Mouse (Mus musculus): ENCODE data around the gene Olfr612. TPM values are rescaled to one million over a fixed set of nuclear protein-coding genes. Genes with fewer than 3 reads are reported as not detected.
"Not testable (repeated sequence)": the region's sequence is repeated elsewhere in the genome, so short reads cannot be mapped to it uniquely, and the experiment has no call there.

The Olfr612 gene
- not detected in 2 replicates for polyA plus RNA-seq (2015; fragmentation: Nextera tagmentation; extraction: Ambion mirVana)

- ATAC-seq (replicated peaks; ENCODE audit: low FRiP score, low read depth); H3K4me1 ChIP-seq (replicated peaks; ENCODE audit: insufficient read depth, low read length): not testable (repeated sequence)
- WGBS: 85% methylated on average over 2 of the region's 2 CpGs
Observed at GRCm38 (mm10) chr7:103542617-103543016, at the start of gene Olfr612. TSS of gene Olfr612 (minus strand) at chr7:103542717.

GRCm38 (mm10) chr7:103589803-103590202 is 47.3 kb upstream of the Olfr612 start, which contains the start of gene Olfr618:
TSS of gene Olfr618 (plus strand) at chr7:103590103.
- Histone ChIP-seq H3K4me1 (replicated peaks; ENCODE audit: insufficient read depth, low read length) (no peaks in the 10 kb centered on the region), H3K9me3 (replicated peaks; ENCODE audit: low read length) (no peaks in the 10 kb centered on the region), H3K27ac (no peak within 1 kb of the TSS), H3K36me3 (ENCODE audit: insufficient read depth, low read length) (no peaks in the 10 kb centered on the region), H3K9ac (ENCODE audit: low read depth, low read length) (no peak within 1 kb of the TSS), H3K4me3 (replicated peaks; ENCODE audit: low read depth, low read length) (no peak within 1 kb of the TSS), H3K4me2 (ENCODE audit: low read length) (no peak within 1 kb of the TSS), H3K27me3 (ENCODE audit: insufficient read depth, low read length) (no peaks in the 10 kb centered on the region)
- ATAC-seq (replicated peaks; ENCODE audit: low FRiP score, low read depth) (no peak), DNase-seq (ENCODE audit: low spot score) (no peak)
- no peak for TF ChIP-seq CTCF (IDR thresholded peaks at IDR 0.05; ENCODE audit: low read depth)
- 62% methylated on average over 2 of the region's 2 CpGs for WGBS

More at GRCm38 (mm10) chr7:103542617-103543016, at the start of gene Olfr612:
- not testable (repeated sequence) for H3K4me3 ChIP-seq (replicated peaks; ENCODE audit: low read depth, low read length); H3K36me3 ChIP-seq (ENCODE audit: insufficient read depth, low read length); H3K9ac ChIP-seq (ENCODE audit: low read depth, low read length); H3K9me3 ChIP-seq (replicated peaks; ENCODE audit: low read length); H3K4me2 ChIP-seq (ENCODE audit: low read length); DNase-seq (ENCODE audit: low spot score); H3K27ac ChIP-seq; H3K27me3 ChIP-seq (ENCODE audit: insufficient read depth, low read length)

GRCm38 (mm10) chr7:103572761-103573160 is 30.2 kb upstream of the Olfr612 start, which contains the start of gene Olfr617:
TSS of gene Olfr617 (plus strand) at chr7:103573061.
- Histone ChIP-seq H3K9ac (ENCODE audit: low read depth, low read length) (no peak within 1 kb of the TSS), H3K36me3 (ENCODE audit: insufficient read depth, low read length) (no peaks in the 10 kb centered on the region), H3K4me3 (replicated peaks; ENCODE audit: low read depth, low read length) (no peak within 1 kb of the TSS), H3K4me2 (ENCODE audit: low read length) (no peak within 1 kb of the TSS), H3K9me3 (replicated peaks; ENCODE audit: low read length) (no peaks in the 10 kb centered on the region), H3K27ac (no peak within 1 kb of the TSS), H3K4me1 (replicated peaks; ENCODE audit: insufficient read depth, low read length) (no peaks in the 10 kb centered on the region), H3K27me3 (ENCODE audit: insufficient read depth, low read length) (no peaks in the 10 kb centered on the region)
- 84% methylated on average over 1 of the region's 1 CpGs for WGBS
- TF ChIP-seq CTCF (IDR thresholded peaks at IDR 0.05; ENCODE audit: low read depth): no peak
- ATAC-seq (replicated peaks; ENCODE audit: low FRiP score, low read depth) (no peak), DNase-seq (ENCODE audit: low spot score) (no peak)

GRCm38 (mm10) chr7:103569043-103569442 is 26.5 kb upstream of the Olfr612 start, which contains the start of gene Olfr616:
TSS of gene Olfr616 (minus strand) at chr7:103569143.
- DNase-seq (ENCODE audit: low spot score) (no peak), ATAC-seq (replicated peaks; ENCODE audit: low FRiP score, low read depth) (no peak)
- Histone ChIP-seq H3K4me1 (replicated peaks; ENCODE audit: insufficient read depth, low read length) (no peaks in the 10 kb centered on the region), H3K9me3 (replicated peaks; ENCODE audit: low read length) (no peaks in the 10 kb centered on the region), H3K27ac (no peak within 1 kb of the TSS), H3K4me2 (ENCODE audit: low read length) (no peak within 1 kb of the TSS), H3K36me3 (ENCODE audit: insufficient read depth, low read length) (no peaks in the 10 kb centered on the region), H3K4me3 (replicated peaks; ENCODE audit: low read depth, low read length) (no peak within 1 kb of the TSS), H3K27me3 (ENCODE audit: insufficient read depth, low read length) (no peaks in the 10 kb centered on the region), H3K9ac (ENCODE audit: low read depth, low read length) (no peak within 1 kb of the TSS)
- TF ChIP-seq CTCF (IDR thresholded peaks at IDR 0.05; ENCODE audit: low read depth): no peak
- WGBS: 83% methylated on average over 3 of the region's 3 CpGs

- ATAC-seq (replicated peaks; ENCODE audit: low FRiP score, low read depth): no peak
- TF ChIP-seq CTCF (IDR thresholded peaks at IDR 0.05; ENCODE audit: low read depth): no peak
- 86% methylated on average over 2 of the region's 2 CpGs for WGBS
Observed at GRCm38 (mm10) chr7:103555779-103556178, 13.3 kb upstream of the Olfr612 start, which contains the start of gene Olfr615. TSS of gene Olfr615 (plus strand) at chr7:103556079.

GRCm38 (mm10) chr7:103547774-103548173 is 5.3 kb upstream of the Olfr612 start, which contains the start of gene Olfr613:
TSS of gene Olfr613 (plus strand) at chr7:103548074.
- no peak within 1 kb of the TSS for H3K4me3 ChIP-seq (replicated peaks; ENCODE audit: low read depth, low read length)

More at GRCm38 (mm10) chr7:103555779-103556178, 13.3 kb upstream of the Olfr612 start, which contains the start of gene Olfr615:
- Histone ChIP-seq H3K36me3 (ENCODE audit: insufficient read depth, low read length) (no peaks in the 10 kb centered on the region), H3K4me3 (replicated peaks; ENCODE audit: low read depth, low read length) (no peak within 1 kb of the TSS), H3K9me3 (replicated peaks; ENCODE audit: low read length) (no peaks in the 10 kb centered on the region), H3K27ac (no peak within 1 kb of the TSS), H3K4me2 (ENCODE audit: low read length) (no peak within 1 kb of the TSS), H3K9ac (ENCODE audit: low read depth, low read length) (no peak within 1 kb of the TSS), H3K27me3 (ENCODE audit: insufficient read depth, low read length) (no peaks in the 10 kb centered on the region), H3K4me1 (replicated peaks; ENCODE audit: insufficient read depth, low read length) (no peaks in the 10 kb centered on the region)
- no peak for DNase-seq (ENCODE audit: low spot score)

GRCm38 (mm10) chr7:103520746-103521145 is 21.8 kb downstream of the Olfr612 start, which contains the start of gene Olfr611:
TSS of gene Olfr611 (minus strand) at chr7:103520846.
- not testable (repeated sequence) for H3K27me3 ChIP-seq (ENCODE audit: insufficient read depth, low read length); DNase-seq (ENCODE audit: low spot score); H3K9ac ChIP-seq (ENCODE audit: low read depth, low read length); H3K4me3 ChIP-seq (replicated peaks; ENCODE audit: low read depth, low read length); ATAC-seq (replicated peaks; ENCODE audit: low FRiP score, low read depth); H3K27ac ChIP-seq; H3K9me3 ChIP-seq (replicated peaks; ENCODE audit: low read length); H3K4me1 ChIP-seq (replicated peaks; ENCODE audit: insufficient read depth, low read length); H3K4me2 ChIP-seq (ENCODE audit: low read length); H3K36me3 ChIP-seq (ENCODE audit: insufficient read depth, low read length)
- 63% methylated on average over 1 of the region's 1 CpGs for WGBS

More at GRCm38 (mm10) chr7:103547774-103548173, 5.3 kb upstream of the Olfr612 start, which contains the start of gene Olfr613:
- ATAC-seq (replicated peaks; ENCODE audit: low FRiP score, low read depth) (no peak), DNase-seq (ENCODE audit: low spot score) (no peak)
- no peaks in the 10 kb centered on the region for H3K4me1 ChIP-seq (replicated peaks; ENCODE audit: insufficient read depth, low read length)
- no peak within 1 kb of the TSS for H3K9ac ChIP-seq (ENCODE audit: low read depth, low read length)
- no peak for TF ChIP-seq CTCF (IDR thresholded peaks at IDR 0.05; ENCODE audit: low read depth)
- no peaks in the 10 kb centered on the region for H3K9me3 ChIP-seq (replicated peaks; ENCODE audit: low read length)
- H3K27ac ChIP-seq: no peak within 1 kb of the TSS
- no peaks in the 10 kb centered on the region for H3K27me3 ChIP-seq (ENCODE audit: insufficient read depth, low read length)
- H3K36me3 ChIP-seq (ENCODE audit: insufficient read depth, low read length): no peaks in the 10 kb centered on the region
- 73% methylated on average over 2 of the region's 2 CpGs for WGBS
- no peak within 1 kb of the TSS for H3K4me2 ChIP-seq (ENCODE audit: low read length)

Measured in kidney, postnatal 0 days (tissue).